Mouse (Mus musculus): ENCODE measurements around the gene Dnah11. TPM values are rescaled to one million over a fixed set of nuclear protein-coding genes. Genes with fewer than 3 reads are reported as not detected.

Dnah11 gene
- polyA plus RNA-seq (2012; fragmentation: generic; extraction: Trizol): not detected

- Histone ChIP-seq H3ac (ENCODE audit: control insufficient read depth, insufficient read length) (no peak within 1 kb of the TSS), H3K79me2 (ENCODE audit: control insufficient read depth, insufficient read depth) (no peaks in the 10 kb centered on the region), H3K4me3 (no peak within 1 kb of the TSS), H3K27me3 (ENCODE audit: control insufficient read depth, insufficient read depth, insufficient read length) (no peaks in the 10 kb centered on the region), H3K36me3 (ENCODE audit: control insufficient read depth, insufficient read depth) (no peaks in the 10 kb centered on the region), H3K4me2 (ENCODE audit: low read depth) (peak within 1 kb of the TSS; percentile 59)
- TF ChIP-seq TCF3 (IDR thresholded peaks at IDR 0.05; ENCODE audit: insufficient read length, low read depth) (no peak), REST (IDR thresholded peaks at IDR 0.05; ENCODE audit: insufficient read depth, insufficient read length) (no peak), MYOD1 (IDR thresholded peaks at IDR 0.05; ENCODE audit: control insufficient read depth in 1 of 3, insufficient read length in 2 of 3, low read depth in 2 of 3) (no peak), POLR2AphosphoS2 (IDR thresholded peaks at IDR 0.05; ENCODE audit: insufficient read length, low read depth) (no peak), SRF (IDR thresholded peaks at IDR 0.05; ENCODE audit: control insufficient read depth, insufficient read length, low read depth) (no peak), CEBPB (IDR thresholded peaks at IDR 0.05; ENCODE audit: insufficient read depth, poor library complexity, severe bottlenecking) (no peak), USF1 (IDR thresholded peaks at IDR 0.05; ENCODE audit: low read depth) (no peak), POLR2A (IDR thresholded peaks at IDR 0.05; ENCODE audit: insufficient read length, low read depth) (no peak), MYOG (IDR thresholded peaks at IDR 0.05; ENCODE audit: control insufficient read depth in 1 of 3, insufficient read depth in 1 of 3, insufficient read length in 2 of 3, low read depth in 2 of 3) (no peak), MAX (IDR thresholded peaks at IDR 0.05; ENCODE audit: low read depth) (no peak), E2F4 (IDR thresholded peaks at IDR 0.05; ENCODE audit: insufficient read depth) (no peak)
Observed at GRCm38 (mm10) chr12:118198386-118199093, at the start of gene Dnah11. TSS of gene Dnah11 (minus strand) at chr12:118199043.

GRCm38 (mm10) chr12:118221182-118221581 lies 22.3 kb upstream of the Dnah11 start:
- H3K79me2 ChIP-seq (ENCODE audit: control insufficient read depth, insufficient read depth): no peaks in the 10 kb centered on the region
- H3K36me3 ChIP-seq (ENCODE audit: control insufficient read depth, insufficient read depth): no peaks in the 10 kb centered on the region
- H3K27me3 ChIP-seq (ENCODE audit: control insufficient read depth, insufficient read depth, insufficient read length): no peaks in the 10 kb centered on the region
- no peak for TF ChIP-seq MYOG (IDR thresholded peaks at IDR 0.05; ENCODE audit: control insufficient read depth in 1 of 3, insufficient read depth in 1 of 3, insufficient read length in 2 of 3, low read depth in 2 of 3)
- no peak overlapping the region for H3K4me3 ChIP-seq
- H3ac ChIP-seq (ENCODE audit: control insufficient read depth, insufficient read length): no peak overlapping the region
- no peak overlapping the region for H3K4me2 ChIP-seq (ENCODE audit: low read depth)

GRCm38 (mm10) chr12:118220062-118220461 lies 21.2 kb upstream of the Dnah11 start:
- Histone ChIP-seq H3K79me2 (ENCODE audit: control insufficient read depth, insufficient read depth) (no peaks in the 10 kb centered on the region), H3K4me3 (no peak overlapping the region), H3K27me3 (ENCODE audit: control insufficient read depth, insufficient read depth, insufficient read length) (no peaks in the 10 kb centered on the region), H3ac (ENCODE audit: control insufficient read depth, insufficient read length) (no peak overlapping the region), H3K4me2 (ENCODE audit: low read depth) (no peak overlapping the region), H3K36me3 (ENCODE audit: control insufficient read depth, insufficient read depth) (no peaks in the 10 kb centered on the region)
- TF ChIP-seq MYOG (IDR thresholded peaks at IDR 0.05; ENCODE audit: control insufficient read depth in 1 of 3, insufficient read depth in 1 of 3, insufficient read length in 2 of 3, low read depth in 2 of 3) (no peak), POLR2AphosphoS2 (IDR thresholded peaks at IDR 0.05; ENCODE audit: insufficient read length, low read depth) (no peak), MYOD1 (IDR thresholded peaks at IDR 0.05; ENCODE audit: control insufficient read depth in 1 of 3, insufficient read length in 2 of 3, low read depth in 2 of 3) (no peak), REST (IDR thresholded peaks at IDR 0.05; ENCODE audit: insufficient read depth, insufficient read length) (no peak), POLR2A (IDR thresholded peaks at IDR 0.05; ENCODE audit: insufficient read length, low read depth) (no peak), USF1 (IDR thresholded peaks at IDR 0.05; ENCODE audit: low read depth) (no peak), TCF12 (IDR thresholded peaks at IDR 0.05; ENCODE audit: insufficient read depth, poor library complexity, severe bottlenecking) (no peak), E2F4 (IDR thresholded peaks at IDR 0.05; ENCODE audit: insufficient read depth) (no peak), CEBPB (IDR thresholded peaks at IDR 0.05; ENCODE audit: insufficient read depth, poor library complexity, severe bottlenecking) (no peak), TCF3 (IDR thresholded peaks at IDR 0.05; ENCODE audit: insufficient read length, low read depth) (no peak), SRF (IDR thresholded peaks at IDR 0.05; ENCODE audit: control insufficient read depth, insufficient read length, low read depth) (no peak), MAX (IDR thresholded peaks at IDR 0.05; ENCODE audit: low read depth) (no peak)

GRCm38 (mm10) chr12:118212163-118212562 lies 13.3 kb upstream of the Dnah11 start:
- H3K4me2 ChIP-seq (ENCODE audit: low read depth): no peak overlapping the region
- H3K4me3 ChIP-seq: no peak overlapping the region
- no peak overlapping the region for H3ac ChIP-seq (ENCODE audit: control insufficient read depth, insufficient read length)
- H3K36me3 ChIP-seq (ENCODE audit: control insufficient read depth, insufficient read depth): no peaks in the 10 kb centered on the region
- no peak for TF ChIP-seq POLR2A (IDR thresholded peaks at IDR 0.05; ENCODE audit: insufficient read length, low read depth)
- no peak for TF ChIP-seq MYOD1 (IDR thresholded peaks at IDR 0.05; ENCODE audit: control insufficient read depth in 1 of 3, insufficient read length in 2 of 3, low read depth in 2 of 3)
- TF ChIP-seq MAX (IDR thresholded peaks at IDR 0.05; ENCODE audit: low read depth): no peak
- no peaks in the 10 kb centered on the region for H3K79me2 ChIP-seq (ENCODE audit: control insufficient read depth, insufficient read depth)
- no peaks in the 10 kb centered on the region for H3K27me3 ChIP-seq (ENCODE audit: control insufficient read depth, insufficient read depth, insufficient read length)

GRCm38 (mm10) chr12:118196583-118196982 lies 2.3 kb downstream of the Dnah11 start:
- Histone ChIP-seq H3K79me2 (ENCODE audit: control insufficient read depth, insufficient read depth) (no peaks in the 10 kb centered on the region), H3K27me3 (ENCODE audit: control insufficient read depth, insufficient read depth, insufficient read length) (no peaks in the 10 kb centered on the region), H3K36me3 (ENCODE audit: control insufficient read depth, insufficient read depth) (no peaks in the 10 kb centered on the region), H3K4me2 (ENCODE audit: low read depth) (no peak overlapping the region), H3ac (ENCODE audit: control insufficient read depth, insufficient read length) (no peak overlapping the region), H3K4me3 (no peak overlapping the region)
- TF ChIP-seq SRF (IDR thresholded peaks at IDR 0.05; ENCODE audit: control insufficient read depth, insufficient read length, low read depth) (no peak), MAX (IDR thresholded peaks at IDR 0.05; ENCODE audit: low read depth) (no peak), TCF3 (IDR thresholded peaks at IDR 0.05; ENCODE audit: insufficient read length, low read depth) (no peak), USF1 (IDR thresholded peaks at IDR 0.05; ENCODE audit: low read depth) (no peak)

All from myocyte (in vitro differentiated cells).